Mouse (Mus musculus): ENCODE data around the gene Nudt13. TPM values are rescaled to one million over a fixed set of nuclear protein-coding genes. Genes with fewer than 3 reads are reported as not detected.
"Not testable (repeated sequence)": the region's sequence is repeated elsewhere in the genome, so short reads cannot be mapped to it uniquely, and the experiment has no call there.

Gene Nudt13
- polyA plus RNA-seq, 1 experiment from 2014 or later = 10.9 TPM

DNA sequence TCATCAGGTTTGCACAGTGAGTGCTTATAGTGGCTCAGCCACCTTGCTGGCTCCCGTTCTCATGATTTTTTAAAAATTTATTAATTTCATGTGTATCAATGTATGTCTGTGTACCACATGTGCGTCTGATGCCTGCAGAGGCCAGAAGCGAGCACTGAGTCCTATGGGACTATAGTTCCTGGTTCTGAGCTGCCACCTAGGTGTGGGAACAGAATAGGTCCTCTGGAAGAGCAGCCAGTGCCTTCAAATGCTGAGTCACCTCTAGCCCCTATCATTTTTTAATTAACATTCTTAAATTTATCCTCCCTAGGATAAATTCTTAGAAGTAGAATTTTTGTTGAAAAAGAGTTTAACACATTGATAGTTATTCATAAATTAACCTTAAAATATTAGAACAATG is 3.1 kb downstream of the Nudt13 start:
- Histone ChIP-seq H3K4me1 (replicated peaks; ENCODE audit: insufficient read depth, low read length) (0 out of 2 replicates have a peak, but pooled peaks cover 5% of the 10 kb centered on the region), H3K27me3 (ENCODE audit: insufficient read depth, low read length) (no peaks in the 10 kb centered on the region), H3K4me3 (replicated peaks; ENCODE audit: low read depth, low read length) (no peak overlapping the region), H3K36me3 (ENCODE audit: insufficient read depth, low read length) (no peaks in the 10 kb centered on the region), H3K27ac (no peak overlapping the region), H3K9ac (ENCODE audit: low read depth, low read length) (no peak overlapping the region), H3K9me3 (replicated peaks; ENCODE audit: low read length) (no peaks in the 10 kb centered on the region), H3K4me2 (ENCODE audit: low read length) (no peak overlapping the region)
- 88% methylated on average over 3 of the region's 3 CpGs for WGBS
- no peak for DNase-seq (ENCODE audit: low spot score)
- ATAC-seq (replicated peaks; ENCODE audit: low FRiP score, low read depth) = no peak
- TF ChIP-seq CTCF (IDR thresholded peaks at IDR 0.05; ENCODE audit: low read depth) = no peak

DNA sequence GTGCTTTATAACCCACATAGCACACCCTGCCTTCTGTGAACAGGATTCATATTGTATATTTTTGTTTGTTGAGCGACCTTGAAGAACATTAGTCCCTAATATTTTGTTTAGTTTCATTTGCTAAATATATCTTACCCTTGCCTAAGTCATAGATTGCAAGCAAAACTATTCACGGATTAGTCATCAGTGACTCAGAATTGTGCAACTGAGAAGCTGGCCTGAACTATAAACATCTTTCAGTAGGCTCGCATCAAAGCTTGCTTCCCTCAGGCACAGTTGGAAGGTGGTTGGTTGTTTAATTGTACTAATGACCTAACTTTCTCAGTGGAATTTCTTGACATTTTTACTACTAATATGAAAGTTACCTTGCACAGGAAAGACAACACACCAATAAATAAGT is 3.6 kb downstream of the Nudt13 start:
- H3K4me1 ChIP-seq (replicated peaks; ENCODE audit: insufficient read depth, low read length) = 0 out of 2 replicates have a peak, but pooled peaks cover 5% of the 10 kb centered on the region
- WGBS = 72% methylated on average over 3 of the region's 3 CpGs

DNA sequence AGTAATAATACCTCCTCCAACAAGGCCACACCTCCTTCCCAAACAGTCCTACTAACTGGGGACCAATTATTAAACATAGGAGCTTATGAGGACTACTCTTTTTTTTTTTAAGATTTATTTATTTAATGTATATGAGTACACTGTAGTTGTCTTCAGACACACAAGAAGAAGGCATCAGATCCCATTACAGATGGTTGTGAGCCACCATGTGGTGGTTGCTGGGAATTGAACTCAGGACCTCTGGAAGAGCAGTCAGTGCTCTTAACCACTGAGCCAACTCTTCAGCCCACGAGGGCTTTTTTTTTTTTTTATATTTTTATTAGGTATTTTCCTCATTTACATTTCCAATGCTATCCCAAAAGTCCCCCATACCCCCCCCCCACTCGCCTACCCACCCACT is 10.6 kb downstream of the Nudt13 start:
- ATAC-seq (replicated peaks; ENCODE audit: low FRiP score, low read depth); H3K36me3 ChIP-seq (ENCODE audit: insufficient read depth, low read length); H3K27ac ChIP-seq; H3K4me2 ChIP-seq (ENCODE audit: low read length); DNase-seq (ENCODE audit: low spot score); H3K9me3 ChIP-seq (replicated peaks; ENCODE audit: low read length); H3K9ac ChIP-seq (ENCODE audit: low read depth, low read length); H3K27me3 ChIP-seq (ENCODE audit: insufficient read depth, low read length); H3K4me1 ChIP-seq (replicated peaks; ENCODE audit: insufficient read depth, low read length); H3K4me3 ChIP-seq (replicated peaks; ENCODE audit: low read depth, low read length): not testable (repeated sequence)
- TF ChIP-seq CTCF (IDR thresholded peaks at IDR 0.05; ENCODE audit: low read depth) = peak; percentile 21; the same call in 1 of the 2 replicates
- 65% methylated on average over 2 of the region's 2 CpGs for WGBS

More for the DNA sequence above, 3.6 kb downstream of the Nudt13 start:
- ATAC-seq (replicated peaks; ENCODE audit: low FRiP score, low read depth) = no peak
- no peak for TF ChIP-seq CTCF (IDR thresholded peaks at IDR 0.05; ENCODE audit: low read depth)
- no peaks in the 10 kb centered on the region for H3K36me3 ChIP-seq (ENCODE audit: insufficient read depth, low read length)
- H3K27me3 ChIP-seq (ENCODE audit: insufficient read depth, low read length) = no peaks in the 10 kb centered on the region
- H3K27ac ChIP-seq = no peak overlapping the region
- DNase-seq (ENCODE audit: low spot score) = no peak
- H3K9me3 ChIP-seq (replicated peaks; ENCODE audit: low read length) = no peaks in the 10 kb centered on the region
- no peak overlapping the region for H3K9ac ChIP-seq (ENCODE audit: low read depth, low read length)
- no peak overlapping the region for H3K4me2 ChIP-seq (ENCODE audit: low read length)
- H3K4me3 ChIP-seq (replicated peaks; ENCODE audit: low read depth, low read length) = no peak overlapping the region

DNA sequence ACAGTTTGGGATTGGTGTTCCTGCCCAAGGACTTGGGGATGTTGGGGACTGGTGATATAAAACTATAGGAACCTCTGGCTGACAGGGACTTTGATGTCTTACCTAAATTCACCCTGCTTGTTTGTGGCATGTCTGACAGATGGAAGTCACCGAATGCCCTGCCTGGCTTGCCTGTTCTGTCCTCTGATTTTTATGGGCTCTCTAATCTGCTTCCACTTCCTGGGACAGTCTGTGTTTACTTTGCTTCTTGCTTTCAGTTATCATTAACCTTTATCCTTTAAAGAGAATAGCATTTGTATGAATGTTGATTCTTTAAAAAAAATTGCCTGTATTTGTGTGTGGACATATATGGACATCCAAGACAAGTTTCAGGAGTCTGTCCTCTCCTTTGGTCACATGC is 20.6 kb downstream of the Nudt13 start:
- H3K9ac ChIP-seq (ENCODE audit: low read depth, low read length) = no peak overlapping the region
- no peak overlapping the region for H3K4me3 ChIP-seq (replicated peaks; ENCODE audit: low read depth, low read length)
- DNase-seq (ENCODE audit: low spot score) (no peak), ATAC-seq (replicated peaks; ENCODE audit: low FRiP score, low read depth) (no peak)
- no peak overlapping the region for H3K27ac ChIP-seq
- H3K4me1 ChIP-seq (replicated peaks; ENCODE audit: insufficient read depth, low read length) = no peaks in the 10 kb centered on the region
- no peaks in the 10 kb centered on the region for H3K27me3 ChIP-seq (ENCODE audit: insufficient read depth, low read length)
- no peak for TF ChIP-seq CTCF (IDR thresholded peaks at IDR 0.05; ENCODE audit: low read depth)
- no peak overlapping the region for H3K4me2 ChIP-seq (ENCODE audit: low read length)
- H3K9me3 ChIP-seq (replicated peaks; ENCODE audit: low read length) = no peaks in the 10 kb centered on the region
- H3K36me3 ChIP-seq (ENCODE audit: insufficient read depth, low read length) = peaks cover 19% of the 10 kb centered on the region; the same call in 1 of the 2 replicates
- WGBS = 11% methylated on average over 1 of the region's 1 CpGs

DNA sequence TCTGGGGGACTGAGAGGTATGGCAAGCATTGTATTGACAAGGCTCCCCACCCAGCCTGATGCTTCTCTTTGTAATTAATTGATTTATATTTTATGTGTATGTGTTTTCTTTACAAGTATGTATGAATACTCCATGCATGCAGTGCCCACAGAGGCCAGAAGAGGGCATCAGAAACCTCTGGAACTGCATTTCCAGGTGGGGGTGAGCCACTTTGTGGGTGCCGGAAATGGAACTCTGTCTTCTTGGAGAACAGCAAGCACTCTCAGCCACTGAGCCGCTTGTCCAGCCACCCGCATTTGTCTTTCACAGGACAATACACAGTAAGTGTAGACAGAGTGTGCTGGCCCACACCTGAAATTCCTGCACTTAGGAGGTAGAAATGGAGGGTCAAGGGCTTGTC is 24.9 kb downstream of the Nudt13 start:
- DNase-seq (ENCODE audit: low spot score) = peak; percentile 13
- TF ChIP-seq CTCF (IDR thresholded peaks at IDR 0.05; ENCODE audit: low read depth) = peak; percentile 72
- Histone ChIP-seq H3K4me2 (ENCODE audit: low read length) (no peak overlapping the region), H3K27me3 (ENCODE audit: insufficient read depth, low read length) (no peaks in the 10 kb centered on the region), H3K36me3 (ENCODE audit: insufficient read depth, low read length) (peaks cover 32% of the 10 kb centered on the region), H3K4me1 (replicated peaks; ENCODE audit: insufficient read depth, low read length) (no peaks in the 10 kb centered on the region), H3K9me3 (replicated peaks; ENCODE audit: low read length) (no peaks in the 10 kb centered on the region), H3K4me3 (replicated peaks; ENCODE audit: low read depth, low read length) (no peak overlapping the region), H3K9ac (ENCODE audit: low read depth, low read length) (no peak overlapping the region), H3K27ac (no peak overlapping the region)
- no peak for ATAC-seq (replicated peaks; ENCODE audit: low FRiP score, low read depth)
- WGBS = 79% methylated on average over 3 of the region's 3 CpGs

DNA sequence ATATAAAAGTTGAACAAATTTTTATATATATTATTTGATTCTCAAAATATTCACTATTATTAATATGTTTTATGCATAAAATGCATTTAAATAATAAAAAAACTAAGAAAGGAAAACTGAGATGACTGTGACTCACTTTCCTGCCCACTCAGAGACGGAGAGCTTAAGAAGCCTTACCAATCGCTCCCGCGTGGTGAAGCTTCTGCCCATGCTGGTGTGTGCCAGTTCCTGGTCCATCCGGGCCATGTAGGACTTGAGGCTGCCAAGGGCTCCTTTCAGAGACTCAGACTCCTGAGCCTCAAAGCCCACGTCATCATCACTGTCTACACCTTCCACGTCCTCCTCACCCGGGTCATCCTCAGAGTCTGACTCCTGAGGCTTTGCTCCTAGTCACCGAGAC is 29.7 kb downstream of the Nudt13 start:
- TF ChIP-seq CTCF (IDR thresholded peaks at IDR 0.05; ENCODE audit: low read depth) = no peak
- Histone ChIP-seq H3K27ac (no peak overlapping the region), H3K36me3 (ENCODE audit: insufficient read depth, low read length) (peaks cover 51% of the 10 kb centered on the region), H3K4me3 (replicated peaks; ENCODE audit: low read depth, low read length) (no peak overlapping the region), H3K4me2 (ENCODE audit: low read length) (no peak overlapping the region), H3K27me3 (ENCODE audit: insufficient read depth, low read length) (no peaks in the 10 kb centered on the region), H3K9me3 (replicated peaks; ENCODE audit: low read length) (no peaks in the 10 kb centered on the region), H3K4me1 (replicated peaks; ENCODE audit: insufficient read depth, low read length) (no peaks in the 10 kb centered on the region), H3K9ac (ENCODE audit: low read depth, low read length) (no peak overlapping the region)
- 96% methylated on average over 9 of the region's 9 CpGs for WGBS
- no peak for ATAC-seq (replicated peaks; ENCODE audit: low FRiP score, low read depth)
- no peak for DNase-seq (ENCODE audit: low spot score)

DNA sequence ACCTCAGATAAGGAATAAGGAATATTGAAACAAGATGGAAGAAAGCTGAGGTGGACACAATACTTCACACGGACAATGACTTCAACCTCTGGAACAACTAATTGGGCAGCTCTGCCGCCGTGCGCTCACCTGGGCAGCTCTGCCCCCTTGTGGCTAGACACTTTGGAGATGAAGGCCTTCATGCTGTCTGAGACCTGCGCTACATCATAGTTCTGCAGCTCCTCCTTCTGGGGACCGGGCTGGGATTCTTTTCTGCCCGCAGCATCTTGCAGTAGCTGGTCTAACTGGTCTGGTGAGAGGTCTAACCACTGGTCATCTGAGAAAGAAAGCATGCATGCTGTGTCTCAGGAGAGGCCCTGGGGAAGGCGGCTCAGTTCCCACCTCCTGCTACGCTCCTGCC is 34.0 kb downstream of the Nudt13 start:
- 72% methylated on average over 9 of the region's 9 CpGs for WGBS
- peak; percentile 62 for TF ChIP-seq CTCF (IDR thresholded peaks at IDR 0.05; ENCODE audit: low read depth)
- H3K9me3 ChIP-seq (replicated peaks; ENCODE audit: low read length) = no peaks in the 10 kb centered on the region
- peaks cover 46% of the 10 kb centered on the region; the same call in 1 of the 2 replicates for H3K36me3 ChIP-seq (ENCODE audit: insufficient read depth, low read length)
- H3K4me2 ChIP-seq (ENCODE audit: low read length) = no peak overlapping the region
- H3K27me3 ChIP-seq (ENCODE audit: insufficient read depth, low read length) = no peaks in the 10 kb centered on the region
- H3K4me1 ChIP-seq (replicated peaks; ENCODE audit: insufficient read depth, low read length) = no peaks in the 10 kb centered on the region
- no peak overlapping the region for H3K4me3 ChIP-seq (replicated peaks; ENCODE audit: low read depth, low read length)
- no peak overlapping the region for H3K27ac ChIP-seq
- no peak; the same call in 1 of the 2 replicates for ATAC-seq (replicated peaks; ENCODE audit: low FRiP score, low read depth)
- no peak overlapping the region for H3K9ac ChIP-seq (ENCODE audit: low read depth, low read length)
- peak; percentile 8 for DNase-seq (ENCODE audit: low spot score)

Measured in kidney, postnatal 0 days (tissue).